Mouse (Mus musculus): Measurements from ENCODE around the gene Gm47791. TPM values are rescaled to one million over a fixed set of nuclear protein-coding genes. Genes with fewer than 3 reads are reported as not detected.

Gene Gm47791
- not detected for total RNA-seq (2018; cell fraction: chromatin; rRNA removed)
- total RNA-seq (2018; cell fraction: cytosol; rRNA removed) = not detected
- not detected for total RNA-seq (2018; cell fraction: nucleus; rRNA removed)
- polyA plus RNA-seq (2018) = not detected in 3 replicates

DNA sequence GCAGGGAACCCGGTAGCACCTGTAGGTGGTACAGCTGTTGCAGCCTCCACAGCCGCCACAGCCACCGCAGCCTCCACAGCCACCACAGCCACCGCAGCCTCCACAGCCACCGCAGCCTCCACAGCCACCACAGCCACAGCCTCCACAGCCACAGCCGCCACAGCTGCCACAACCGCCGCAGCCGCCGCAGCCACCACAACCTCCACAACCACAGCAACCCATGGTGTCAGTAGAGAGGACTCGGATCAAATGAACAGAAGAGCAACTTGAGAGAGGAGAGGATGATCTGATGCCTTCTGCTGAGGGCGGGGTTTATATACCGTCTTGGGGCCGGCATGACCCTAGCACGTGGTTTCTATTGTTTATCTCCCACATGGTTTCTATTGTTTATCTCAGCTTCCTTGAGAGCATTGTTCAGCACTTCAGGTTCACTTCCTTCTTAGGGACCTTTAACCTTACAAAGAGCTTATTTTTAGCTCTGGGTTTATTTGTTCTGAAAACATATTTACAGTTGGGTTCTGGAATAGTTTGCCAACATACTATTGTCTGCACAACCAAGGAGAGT, at the start of gene Gm47791:
Gm47791 (minus strand) TSS at position 222 of the 565 bp plus-strand sequence.
- 79% methylated on average over 9 of the region's 15 CpGs for WGBS (ENCODE audit: missing documents)
- no peaks in the 10 kb centered on the region for H3K36me3 ChIP-seq (ENCODE audit: inconsistent target)
- H3K27ac ChIP-seq = no peak within 1 kb of the TSS
- no peaks in the 10 kb centered on the region for H3K79me2 ChIP-seq (ENCODE audit: inconsistent target)
- no peak within 1 kb of the TSS for H3K4me3 ChIP-seq (ENCODE audit: inconsistent target)

DNA sequence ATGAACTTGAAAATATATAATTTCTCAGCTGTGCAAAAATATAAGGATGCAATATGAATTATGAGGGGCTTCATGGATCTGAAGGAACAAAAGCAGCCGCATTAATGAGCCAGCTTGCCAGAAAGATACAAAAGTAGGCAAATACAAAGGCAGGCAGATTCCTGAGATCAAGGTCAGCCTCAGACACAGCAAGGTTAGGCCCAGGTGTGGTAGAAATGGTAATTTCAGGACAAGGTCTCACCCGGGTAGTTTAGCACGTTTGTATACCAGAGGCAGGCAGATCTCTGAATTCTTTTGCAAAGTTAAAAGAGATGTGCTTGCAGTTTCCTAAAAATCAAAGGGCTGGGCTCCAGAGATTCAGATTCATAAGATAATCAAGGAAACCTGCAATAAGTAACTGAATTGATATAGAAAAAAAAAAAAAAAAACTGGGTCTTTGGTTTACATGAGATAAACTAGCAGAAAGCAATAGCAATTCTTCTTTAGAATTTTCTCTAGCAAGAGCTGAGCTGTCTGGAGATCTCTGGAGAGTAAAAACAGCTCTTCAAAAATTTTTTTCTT, 49.7 kb upstream of the Gm47791 start:
- 92% methylated on average over 3 of the region's 3 CpGs for WGBS (ENCODE audit: missing documents)
- H3K79me2 ChIP-seq (ENCODE audit: inconsistent target) = no peaks in the 10 kb centered on the region
- no peak overlapping the region for H3K4me3 ChIP-seq (ENCODE audit: inconsistent target)
- H3K36me3 ChIP-seq (ENCODE audit: inconsistent target) = no peaks in the 10 kb centered on the region
- no peak overlapping the region for H3K27ac ChIP-seq

DNA sequence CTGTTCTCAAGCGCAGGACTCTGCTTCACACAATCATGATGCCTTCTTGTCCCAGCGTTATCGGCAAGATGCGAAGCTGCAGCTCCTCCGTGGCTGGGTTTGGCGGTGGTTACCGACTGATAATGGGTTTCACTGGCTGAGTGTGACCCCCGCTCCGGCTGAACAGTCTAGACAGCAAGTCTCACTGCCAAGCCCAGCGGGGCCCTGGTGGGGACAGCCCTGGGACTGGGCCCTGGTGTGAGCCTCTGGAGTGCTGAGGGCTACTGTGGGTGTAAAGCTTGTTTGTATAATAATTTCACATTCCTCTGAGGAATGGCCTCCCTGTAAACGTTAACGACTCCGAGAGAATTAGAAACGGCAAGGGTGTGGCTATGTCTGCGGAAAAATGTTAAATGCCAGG, 49.1 kb upstream of the Gm47791 start:
- H3K36me3 ChIP-seq (ENCODE audit: inconsistent target) = no peaks in the 10 kb centered on the region
- no peaks in the 10 kb centered on the region for H3K79me2 ChIP-seq (ENCODE audit: inconsistent target)
- no peak overlapping the region for H3K4me3 ChIP-seq (ENCODE audit: inconsistent target)
- WGBS (ENCODE audit: missing documents) = 93% methylated on average over 15 of the region's 15 CpGs
- H3K27ac ChIP-seq = no peak overlapping the region

DNA sequence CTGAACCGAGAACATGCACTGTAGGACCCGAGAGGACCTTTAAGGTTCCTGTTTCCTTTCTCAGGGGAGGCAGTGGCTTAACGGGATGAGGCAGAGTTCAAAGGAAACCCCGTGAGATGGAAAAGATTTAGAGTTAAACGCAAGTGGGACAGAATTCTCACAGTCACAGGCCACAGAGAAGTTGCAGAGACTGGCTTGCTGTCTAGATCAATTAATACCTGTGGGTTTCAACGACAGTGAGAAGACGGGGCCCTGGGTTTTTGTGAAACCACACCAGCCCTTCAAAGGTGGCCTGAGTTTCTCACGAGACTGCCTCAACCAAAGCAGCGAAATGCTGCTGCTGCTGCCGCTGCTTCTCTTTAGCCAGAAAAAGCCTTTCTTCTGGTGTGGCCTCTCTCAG, 48.3 kb upstream of the Gm47791 start:
- WGBS (ENCODE audit: missing documents) = 63% methylated on average over 10 of the region's 10 CpGs
- Histone ChIP-seq H3K4me3 (ENCODE audit: inconsistent target) (no peak overlapping the region), H3K79me2 (ENCODE audit: inconsistent target) (no peaks in the 10 kb centered on the region), H3K27ac (no peak overlapping the region), H3K36me3 (ENCODE audit: inconsistent target) (no peaks in the 10 kb centered on the region)

DNA sequence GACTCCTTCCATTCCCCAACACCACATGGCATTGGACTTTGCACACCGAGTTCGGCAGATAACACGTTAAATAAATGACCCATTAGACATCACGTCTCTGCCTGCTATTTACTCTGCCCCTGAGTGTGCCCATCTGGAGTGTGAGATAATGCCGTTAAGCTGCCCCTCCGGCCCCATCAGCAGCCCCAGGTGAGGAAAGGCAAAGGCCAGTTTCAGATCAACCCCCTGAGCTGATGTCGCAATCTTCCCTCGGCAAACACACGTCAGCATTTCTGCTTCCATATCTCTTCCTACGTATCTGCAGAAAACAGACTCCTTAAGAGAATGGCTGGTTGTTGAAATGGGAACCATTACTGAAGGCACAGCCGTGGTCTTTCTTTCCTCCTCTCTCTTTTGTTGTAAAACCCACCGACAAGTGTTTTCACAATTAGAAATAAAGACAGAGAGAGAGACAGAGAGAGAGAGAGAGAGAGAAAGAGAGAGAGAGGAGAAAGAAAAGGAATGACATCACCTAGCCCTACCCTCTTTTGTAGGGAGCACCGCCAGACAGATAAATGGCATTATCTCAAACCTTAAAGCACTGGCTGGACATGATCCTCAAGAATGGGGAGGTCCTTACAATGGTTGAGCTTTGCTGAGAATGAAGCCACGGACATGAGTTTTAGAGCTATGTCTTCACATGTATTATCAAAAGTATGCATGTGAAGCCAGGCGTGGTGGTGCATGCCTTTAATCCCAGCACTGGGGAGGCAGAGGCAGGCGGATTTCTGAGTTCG, 45.1 kb upstream of the Gm47791 start:
- Histone ChIP-seq H3K36me3 (ENCODE audit: inconsistent target) (no peaks in the 10 kb centered on the region), H3K27ac (no peak overlapping the region), H3K4me3 (ENCODE audit: inconsistent target) (no peak overlapping the region), H3K79me2 (ENCODE audit: inconsistent target) (no peaks in the 10 kb centered on the region)
- WGBS (ENCODE audit: missing documents) = 29% methylated on average over 15 of the region's 17 CpGs

DNA sequence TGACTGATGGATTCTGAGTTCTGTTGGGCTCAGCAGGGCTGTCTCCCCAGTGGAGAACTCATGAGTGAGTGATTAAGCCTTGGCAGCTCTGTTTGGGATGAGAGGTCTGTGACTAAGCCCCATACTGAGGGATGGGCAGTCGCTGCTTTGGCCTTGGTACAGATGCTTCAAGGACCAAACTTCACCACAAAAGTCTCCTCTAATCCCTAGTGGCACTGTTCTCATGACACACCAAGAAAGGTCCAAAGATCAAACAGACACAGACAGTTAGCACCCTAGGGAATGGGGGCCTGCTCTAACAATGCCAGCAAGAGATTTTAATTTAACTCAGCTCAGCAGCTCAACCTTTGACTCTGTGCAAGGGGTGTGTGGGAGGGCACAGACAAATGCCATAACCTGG, 40.7 kb upstream of the Gm47791 start:
- 75% methylated on average over 1 of the region's 1 CpGs for WGBS (ENCODE audit: missing documents)
- H3K36me3 ChIP-seq (ENCODE audit: inconsistent target) = no peaks in the 10 kb centered on the region
- H3K4me3 ChIP-seq (ENCODE audit: inconsistent target) = no peak overlapping the region
- no peak overlapping the region for H3K27ac ChIP-seq
- no peaks in the 10 kb centered on the region for H3K79me2 ChIP-seq (ENCODE audit: inconsistent target)

DNA sequence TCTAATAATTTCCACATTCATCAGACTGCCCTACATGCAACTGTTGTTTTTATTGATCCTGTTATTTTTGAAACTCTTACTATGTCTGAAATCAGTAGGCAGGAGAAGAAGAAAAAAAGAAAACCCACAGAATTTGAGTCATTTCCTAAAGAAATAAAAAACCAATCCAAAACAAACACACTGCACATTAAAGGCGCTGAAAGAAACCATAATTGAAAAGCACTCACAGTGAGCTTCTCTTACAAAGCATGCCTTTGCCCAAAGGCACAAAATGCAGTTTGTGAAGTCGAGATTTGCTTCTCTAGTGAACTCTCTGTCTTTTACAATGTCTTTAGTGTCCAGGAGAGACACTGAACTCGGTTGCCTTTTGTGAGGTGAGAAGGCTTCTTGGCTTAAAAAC, 37.5 kb upstream of the Gm47791 start:
- Histone ChIP-seq H3K4me3 (ENCODE audit: inconsistent target) (no peak overlapping the region), H3K27ac (no peak overlapping the region), H3K79me2 (ENCODE audit: inconsistent target) (no peaks in the 10 kb centered on the region), H3K36me3 (ENCODE audit: inconsistent target) (no peaks in the 10 kb centered on the region)
- WGBS (ENCODE audit: missing documents) = 73% methylated on average over 3 of the region's 3 CpGs

DNA sequence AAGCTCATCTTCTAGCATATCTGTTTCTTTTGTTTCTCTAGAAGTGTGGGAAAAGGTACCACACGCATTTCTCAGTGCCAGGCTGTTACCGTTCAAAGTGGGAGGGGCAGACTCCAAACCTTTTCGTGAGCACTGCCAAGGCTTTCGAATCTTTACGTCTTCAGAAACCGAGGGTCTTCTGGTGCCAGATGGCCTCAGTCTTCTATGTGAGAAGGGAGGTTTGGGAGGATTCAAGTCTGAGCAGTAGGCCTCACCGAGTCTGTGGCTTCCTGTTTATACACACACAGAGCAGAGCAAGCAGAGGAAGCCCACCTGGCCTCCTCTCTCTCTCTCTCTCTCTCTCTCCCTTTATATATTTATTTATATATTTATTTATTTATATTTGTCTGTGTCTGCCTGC, 36.2 kb upstream of the Gm47791 start:
- H3K27ac ChIP-seq = no peak overlapping the region
- 84% methylated on average over 7 of the region's 7 CpGs for WGBS (ENCODE audit: missing documents)
- no peaks in the 10 kb centered on the region for H3K36me3 ChIP-seq (ENCODE audit: inconsistent target)
- no peak overlapping the region for H3K4me3 ChIP-seq (ENCODE audit: inconsistent target)
- H3K79me2 ChIP-seq (ENCODE audit: inconsistent target) = no peaks in the 10 kb centered on the region

DNA sequence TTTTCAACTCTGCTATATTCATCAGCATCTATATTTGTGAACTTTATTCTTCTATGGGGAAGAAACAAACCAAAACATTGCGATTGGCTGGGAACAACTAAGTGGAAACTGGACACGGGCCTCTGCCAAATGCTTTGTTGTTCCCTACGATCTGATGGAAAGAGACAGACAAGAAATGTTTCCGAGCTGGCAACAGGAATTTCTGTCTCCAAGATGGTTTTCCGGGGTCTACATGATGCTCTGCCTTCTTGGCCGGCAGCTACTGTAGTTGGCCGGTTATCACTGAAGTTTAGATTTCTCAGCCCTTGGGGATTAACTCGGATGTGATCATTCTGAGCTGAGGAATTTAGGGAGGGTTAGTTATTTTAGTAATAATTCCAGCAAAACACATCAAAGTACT, 35.3 kb upstream of the Gm47791 start:
- H3K36me3 ChIP-seq (ENCODE audit: inconsistent target) = no peaks in the 10 kb centered on the region
- no peak overlapping the region for H3K27ac ChIP-seq
- no peak overlapping the region for H3K4me3 ChIP-seq (ENCODE audit: inconsistent target)
- WGBS (ENCODE audit: missing documents) = 97% methylated on average over 8 of the region's 8 CpGs
- H3K79me2 ChIP-seq (ENCODE audit: inconsistent target) = no peaks in the 10 kb centered on the region

DNA sequence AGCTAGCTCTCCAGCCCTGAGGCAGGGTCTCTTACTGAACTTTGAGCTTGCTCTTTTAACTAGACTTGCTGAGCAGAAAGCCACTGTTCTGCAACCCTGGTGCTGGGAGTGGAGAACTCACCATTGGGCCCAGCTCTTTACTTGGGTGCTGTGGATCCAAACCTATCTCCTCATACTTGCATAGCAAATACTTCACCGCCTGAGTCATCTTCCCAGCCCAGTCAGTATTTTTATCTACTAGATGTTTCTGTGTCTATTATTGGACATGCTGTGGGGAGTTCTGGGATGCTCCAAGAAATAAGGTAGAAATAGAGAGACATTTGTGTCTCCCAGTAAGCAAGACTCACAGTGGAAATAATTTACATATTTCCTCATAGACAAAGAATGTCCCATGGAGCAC, 33.0 kb upstream of the Gm47791 start:
- Histone ChIP-seq H3K36me3 (ENCODE audit: inconsistent target) (no peaks in the 10 kb centered on the region), H3K79me2 (ENCODE audit: inconsistent target) (no peaks in the 10 kb centered on the region), H3K4me3 (ENCODE audit: inconsistent target) (no peak overlapping the region), H3K27ac (no peak overlapping the region)
- 100% methylated on average over 1 of the region's 1 CpGs for WGBS (ENCODE audit: missing documents)

DNA sequence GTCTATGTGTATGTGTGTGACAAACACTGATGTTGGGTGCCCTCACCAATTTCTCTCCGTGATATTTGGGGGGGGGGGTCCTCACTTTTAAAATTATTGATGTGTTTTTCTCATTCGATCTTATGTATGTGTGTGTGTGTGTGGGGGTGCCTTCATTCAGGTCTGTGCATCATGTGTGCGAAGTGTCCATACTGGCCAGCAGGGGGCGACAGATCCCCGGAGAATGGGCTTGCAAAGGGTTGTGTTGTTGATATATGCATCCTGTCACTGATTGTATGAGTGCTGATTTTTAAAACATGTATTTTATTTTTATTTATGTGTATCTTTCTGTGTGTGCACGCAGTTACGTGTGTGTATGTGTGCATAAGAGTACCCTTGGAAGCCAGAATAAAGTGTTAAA, 32.6 kb upstream of the Gm47791 start:
- Histone ChIP-seq H3K79me2 (ENCODE audit: inconsistent target) (no peaks in the 10 kb centered on the region), H3K27ac (no peak overlapping the region), H3K36me3 (ENCODE audit: inconsistent target) (no peaks in the 10 kb centered on the region), H3K4me3 (ENCODE audit: inconsistent target) (no peak overlapping the region)
- 90% methylated on average over 7 of the region's 7 CpGs for WGBS (ENCODE audit: missing documents)

DNA sequence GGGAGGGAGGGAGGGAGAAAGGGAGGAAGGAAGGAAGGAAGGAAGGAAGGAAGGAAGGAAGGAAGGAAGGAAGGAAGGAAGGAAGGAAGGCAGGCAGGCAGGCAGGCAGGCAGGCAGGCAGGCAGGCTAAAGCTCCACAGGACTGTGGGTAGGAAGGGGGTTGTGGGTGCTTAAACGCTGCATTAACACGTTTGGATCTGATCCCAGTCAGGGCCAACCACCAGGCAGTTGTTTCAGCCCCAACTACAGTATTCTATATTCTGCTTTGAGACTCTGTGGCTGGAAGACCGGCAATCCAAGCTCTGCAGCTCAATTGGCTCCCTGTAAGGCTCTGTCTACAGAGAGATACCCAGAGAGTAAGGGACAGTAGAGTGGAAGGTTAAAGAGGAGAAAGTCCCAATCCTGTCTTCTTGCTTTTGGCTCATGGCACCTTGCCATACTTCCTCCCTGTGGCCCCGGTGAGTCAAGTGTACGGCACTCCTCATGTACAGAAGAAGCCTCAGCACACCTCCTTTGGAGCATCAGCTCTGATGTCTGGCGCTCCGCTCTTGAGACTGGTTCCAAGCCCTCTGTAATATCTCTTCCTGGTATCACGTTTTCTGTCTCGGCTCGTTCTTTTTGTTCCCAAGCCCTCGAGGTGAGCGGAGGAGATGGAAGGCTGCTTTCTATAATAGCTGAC, 30.2 kb upstream of the Gm47791 start:
- H3K79me2 ChIP-seq (ENCODE audit: inconsistent target) = no peaks in the 10 kb centered on the region
- no peaks in the 10 kb centered on the region for H3K36me3 ChIP-seq (ENCODE audit: inconsistent target)
- WGBS (ENCODE audit: missing documents) = 73% methylated on average over 12 of the region's 12 CpGs
- H3K4me3 ChIP-seq (ENCODE audit: inconsistent target) = no peak overlapping the region
- H3K27ac ChIP-seq = no peak overlapping the region

DNA sequence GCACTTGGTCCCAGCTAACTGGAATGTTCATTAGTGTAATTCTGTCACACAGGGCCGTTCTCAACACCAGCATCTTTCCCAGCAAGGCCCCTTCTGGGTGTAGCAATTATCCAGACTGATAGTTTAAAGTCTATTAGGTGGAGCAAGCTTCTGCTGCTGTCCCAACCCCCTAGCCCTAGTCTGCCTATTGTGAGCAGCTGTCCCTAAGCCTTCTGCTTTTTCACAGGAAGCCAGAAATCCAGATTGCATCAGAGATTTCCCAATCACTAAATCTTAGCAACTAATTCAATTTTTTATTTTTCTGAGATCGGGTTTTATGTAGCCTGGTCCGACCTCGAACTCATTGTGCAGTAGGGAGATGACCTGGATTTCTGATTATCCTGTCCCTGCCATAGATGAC, 27.9 kb upstream of the Gm47791 start:
- Histone ChIP-seq H3K27ac (peak overlapping the region; percentile 96), H3K4me3 (ENCODE audit: inconsistent target) (no peak overlapping the region), H3K36me3 (ENCODE audit: inconsistent target) (no peaks in the 10 kb centered on the region), H3K79me2 (ENCODE audit: inconsistent target) (no peaks in the 10 kb centered on the region)
- 9% methylated on average over 4 of the region's 4 CpGs for WGBS (ENCODE audit: missing documents)

DNA sequence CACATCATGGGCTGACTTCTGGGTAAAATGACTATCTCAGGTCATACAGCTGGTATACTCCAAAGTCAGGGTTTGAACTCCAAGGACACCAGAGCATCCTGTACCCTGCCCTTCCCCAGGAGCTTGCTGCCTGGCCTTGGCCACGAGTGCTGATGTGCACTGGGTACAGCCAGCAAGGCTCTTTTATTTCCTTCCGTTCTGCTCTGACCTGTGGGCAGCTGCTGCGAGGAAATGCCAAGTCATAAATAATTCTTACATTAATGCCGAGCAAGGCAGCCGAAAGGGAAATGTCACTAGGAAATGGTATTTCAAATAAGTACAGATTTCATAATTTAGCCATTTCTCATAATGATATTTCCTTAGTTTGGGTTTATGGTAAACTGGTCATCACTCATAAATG, 27.3 kb upstream of the Gm47791 start:
- Histone ChIP-seq H3K4me3 (ENCODE audit: inconsistent target) (no peak overlapping the region), H3K36me3 (ENCODE audit: inconsistent target) (no peaks in the 10 kb centered on the region), H3K27ac (peak overlapping the region; percentile 96), H3K79me2 (ENCODE audit: inconsistent target) (no peaks in the 10 kb centered on the region)
- WGBS (ENCODE audit: missing documents) = 2% methylated on average over 5 of the region's 5 CpGs

DNA sequence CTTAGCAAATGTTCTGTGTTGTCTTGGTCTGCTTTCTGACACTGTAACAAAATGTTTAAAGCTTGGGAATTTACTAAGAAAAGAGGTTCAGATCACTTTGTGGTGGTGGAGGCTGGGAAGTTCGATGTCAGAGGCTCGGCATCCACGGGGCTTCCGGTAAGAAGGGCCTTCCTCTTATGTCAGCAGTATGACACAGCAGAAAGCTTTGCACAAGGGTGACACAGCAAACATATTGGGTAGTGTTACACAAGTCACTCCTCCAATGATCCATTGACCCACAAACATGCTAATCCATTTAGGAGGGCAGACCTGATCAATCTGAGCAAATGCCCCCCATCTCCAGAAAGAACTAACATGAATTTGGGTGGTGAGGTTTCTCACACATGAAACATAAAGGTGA, 26.0 kb upstream of the Gm47791 start:
- peak overlapping the region; percentile 96 for H3K27ac ChIP-seq
- no peak overlapping the region for H3K4me3 ChIP-seq (ENCODE audit: inconsistent target)
- 28% methylated on average over 4 of the region's 4 CpGs for WGBS (ENCODE audit: missing documents)
- H3K79me2 ChIP-seq (ENCODE audit: inconsistent target) = no peaks in the 10 kb centered on the region
- no peaks in the 10 kb centered on the region for H3K36me3 ChIP-seq (ENCODE audit: inconsistent target)

Measured in macrophage (primary cell).